Mouse (Mus musculus) small intestine, adult 2 months (tissue): ENCODE results near the gene Mbnl1. TPM values are rescaled to one million over a fixed set of nuclear protein-coding genes. Genes with fewer than 3 reads are reported as not detected.
A peak's percentile ranks its signal among the peaks of the same experiment; 100 is the strongest.
"Not testable (repeated sequence)": the region's sequence is repeated elsewhere in the genome, so short reads cannot be mapped to it uniquely, and the experiment has no call there.

Source experiments
- H3K27ac ChIP-seq: fragments of 200-500 bp; 2 replicates; pipeline ENCODE4 v1.5.1; 2012; ENCODE audit warnings: low read depth, low read length, control low read depth, inconsistent platforms; ENCODE audit not compliant: insufficient read depth
- H3K27me3 ChIP-seq: fragments of 200-500 bp; 2 replicates; pipeline ENCODE4 v1.6.1; 2012; ENCODE audit warnings: mild to moderate bottlenecking, moderate library complexity, low read length, inconsistent platforms; ENCODE audit not compliant: control insufficient read depth, insufficient read depth
- H3K36me3 ChIP-seq: fragments of 200-500 bp; 2 replicates; pipeline ENCODE4 v1.6.1; 2012; ENCODE audit warnings: mild to moderate bottlenecking, low read length, control low read depth, inconsistent platforms; ENCODE audit not compliant: control insufficient read depth, insufficient read depth
- H3K4me1 ChIP-seq: fragments of 200-500 bp; 2 replicates; pipeline ENCODE4 v1.6.1; 2012; ENCODE audit warnings: low read length, inconsistent platforms, mixed read lengths; ENCODE audit not compliant: control insufficient read depth, insufficient read depth, insufficient read length
- H3K4me3 ChIP-seq: fragments of 200-500 bp; 2 replicates; pipeline ENCODE4 v1.5.1; 2012; ENCODE audit warnings: low read depth, mild to moderate bottlenecking, control low read depth, inconsistent platforms, low read length, moderate library complexity
- CTCF ChIP-seq: fragments of 200-500 bp; IDR thresholded peaks from 2 replicates; pipeline ENCODE4 v1.5.1; 2012; ENCODE audit warnings: low read depth, mild to moderate bottlenecking, control low read depth, inconsistent platforms, low read length, moderate library complexity, mixed read lengths; ENCODE audit not compliant: insufficient replicate concordance, insufficient read length; ENCODE audit errors: extremely low read depth
- POLR2A ChIP-seq: fragments of 200-500 bp; IDR thresholded peaks from 2 replicates; pipeline ENCODE4 v1.6.1; 2012; ENCODE audit warnings: low read depth, mild to moderate bottlenecking, control low read depth, inconsistent platforms, low read length, moderate library complexity
- WGBS: fragments of 180-500 bp; shearing (Covaris S2); methylation state at CpG from one replicate; pipeline ENCODE4 v1.1.7; 2018; 5-methylcytosine and 5-hydroxymethylcytosine counted together
- polyA plus RNA-seq: library from polyadenylated mRNA; depleted of rRNA; stranded (reverse); fragments of >200 nt; gene quantifications from 2 replicates; pipeline ENCODE4 v1.2.3, GENCODE M21; 2012

Gene Mbnl1
- polyA plus RNA-seq, 1 experiment: 48.7 TPM

GRCm38 (mm10) chr3:60481740-60482399 lies 9.2 kb downstream of the Mbnl1 start:
- WGBS: 76% methylated on average over 2 of the region's 2 CpGs
- Histone ChIP-seq H3K36me3 (no peaks in the 10 kb centered on the region), H3K27me3 (no peaks in the 10 kb centered on the region), H3K4me3 (no peak overlapping the region), H3K27ac (no peak overlapping the region; the same call in 1 of the 2 replicates), H3K4me1 (peaks cover 4% of the 10 kb centered on the region; the same call in 1 of the 2 replicates)
- TF ChIP-seq POLR2A (no peak), CTCF (no peak)

- TF ChIP-seq CTCF (no peak), POLR2A (no peak)
- Histone ChIP-seq H3K4me3 (no peak overlapping the region), H3K36me3 (no peaks in the 10 kb centered on the region), H3K4me1 (peaks cover 6% of the 10 kb centered on the region; the same call in 1 of the 2 replicates), H3K27ac (no peak overlapping the region), H3K27me3 (no peaks in the 10 kb centered on the region)
Observed at GRCm38 (mm10) chr3:60483305-60483704, 10.7 kb downstream of the Mbnl1 start.

GRCm38 (mm10) chr3:60485987-60486712 lies 13.5 kb downstream of the Mbnl1 start:
- Histone ChIP-seq H3K4me1 (peaks cover 6% of the 10 kb centered on the region; the same call in 1 of the 2 replicates), H3K27ac (peak overlapping the region; percentile 53), H3K27me3 (no peaks in the 10 kb centered on the region), H3K36me3 (no peaks in the 10 kb centered on the region), H3K4me3 (no peak overlapping the region)
- WGBS: 38% methylated on average over 4 of the region's 4 CpGs
- no peak for TF ChIP-seq CTCF
- no peak for TF ChIP-seq POLR2A

- H3K27ac ChIP-seq: no peak overlapping the region; the same call in 1 of the 2 replicates
- no peaks in the 10 kb centered on the region for H3K36me3 ChIP-seq
- peaks cover 6% of the 10 kb centered on the region; the same call in 1 of the 2 replicates for H3K4me1 ChIP-seq
- no peak overlapping the region for H3K4me3 ChIP-seq
- 75% methylated on average over 3 of the region's 3 CpGs for WGBS
- TF ChIP-seq POLR2A (no peak), CTCF (no peak)
- no peaks in the 10 kb centered on the region for H3K27me3 ChIP-seq
Observed at GRCm38 (mm10) chr3:60486713-60487170, 14.1 kb downstream of the Mbnl1 start.

- H3K4me1 ChIP-seq: peaks cover 4% of the 10 kb centered on the region; the same call in 1 of the 2 replicates
- no peaks in the 10 kb centered on the region for H3K36me3 ChIP-seq
- TF ChIP-seq CTCF: no peak
- TF ChIP-seq POLR2A: no peak
- no peak overlapping the region for H3K27ac ChIP-seq
- H3K27me3 ChIP-seq: no peaks in the 10 kb centered on the region
- H3K4me3 ChIP-seq: no peak overlapping the region
- 93% methylated on average over 6 of the region's 6 CpGs for WGBS
Observed at GRCm38 (mm10) chr3:60489509-60489908, 16.9 kb downstream of the Mbnl1 start.

GRCm38 (mm10) chr3:60494774-60495535 lies 22.3 kb downstream of the Mbnl1 start:
- not testable (repeated sequence) for H3K4me3 ChIP-seq, H3K36me3 ChIP-seq, H3K27me3 ChIP-seq
- 0 out of 2 replicates have a peak overlapping the region, but pooled peaks have one; percentile 22 for H3K27ac ChIP-seq
- peaks cover 13% of the 10 kb centered on the region; the same call in 1 of the 2 replicates for H3K4me1 ChIP-seq
- WGBS: 52% methylated on average over 8 of the region's 16 CpGs

- no peak overlapping the region for H3K4me3 ChIP-seq
- 81% methylated on average over 5 of the region's 5 CpGs for WGBS
- no peaks in the 10 kb centered on the region for H3K27me3 ChIP-seq
- no peaks in the 10 kb centered on the region for H3K36me3 ChIP-seq
- TF ChIP-seq POLR2A (no peak), CTCF (no peak)
- no peak overlapping the region for H3K27ac ChIP-seq
- H3K4me1 ChIP-seq: peaks cover 14% of the 10 kb centered on the region; the same call in 1 of the 2 replicates
Observed at GRCm38 (mm10) chr3:60496197-60496596, 23.6 kb downstream of the Mbnl1 start.
